In the genomic region with DNA sequence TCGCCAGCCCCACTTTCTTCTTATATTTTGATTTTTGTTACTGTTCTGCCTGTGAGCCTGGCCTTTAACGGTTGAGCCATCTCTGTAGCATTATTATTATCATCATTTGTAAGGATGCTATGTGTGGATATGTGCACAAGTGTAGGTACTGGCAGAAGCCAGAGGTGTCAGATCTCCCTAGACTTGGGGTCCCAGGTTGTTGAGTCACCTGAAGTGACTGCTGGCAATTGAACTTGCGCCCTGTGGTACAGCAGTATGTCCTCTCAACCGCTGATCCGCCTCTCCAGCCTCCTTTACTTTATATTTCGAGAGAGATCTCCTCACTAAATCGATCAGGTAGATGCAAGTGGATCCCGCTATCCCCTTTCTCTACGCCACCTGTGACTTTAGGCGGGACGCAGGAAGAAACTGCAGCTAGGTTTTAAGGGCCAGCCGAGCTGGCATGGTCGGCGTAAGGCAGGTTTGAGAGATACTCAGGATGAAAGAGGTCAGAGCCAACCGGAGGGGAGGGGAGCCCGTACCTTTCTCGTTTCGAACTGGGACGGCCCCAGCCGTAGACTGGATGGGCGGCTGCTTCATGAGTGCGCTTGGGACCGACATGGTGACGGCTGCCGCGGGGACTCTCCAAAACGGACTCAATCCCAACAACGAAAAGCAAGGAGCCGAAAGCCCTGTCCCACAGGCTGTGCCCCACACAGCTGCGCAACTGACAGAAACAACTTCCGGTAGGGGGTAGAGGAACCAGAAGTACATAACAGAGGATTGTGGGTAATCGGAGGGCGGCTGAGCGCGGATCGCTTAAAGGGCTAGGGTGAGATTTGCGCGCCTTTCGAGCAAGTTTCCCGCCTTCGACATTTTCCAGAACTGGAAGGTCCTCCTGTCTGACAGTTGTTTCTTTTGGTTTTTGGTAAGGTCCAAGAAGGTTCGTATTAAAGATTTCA, we compare ENCODE assay signal across 8 mouse cellular contexts. TPM values are rescaled to one million over a fixed set of nuclear protein-coding genes. Genes with fewer than 3 reads are reported as not detected.
A peak's percentile ranks its signal among the peaks of the same experiment; 100 is the strongest.
DNase-seq lines count a peak whose midpoint lies in the region; ATAC-seq and TF ChIP-seq lines count a peak whose summit lies in the region.
"Not testable (repeated sequence)": the region's sequence is repeated elsewhere in the genome, so short reads cannot be mapped to it uniquely, and the experiment has no call there.

A gene (minus strand): TSS at position 724 of the 941 bp plus-strand sequence.
A gene (plus strand): TSS at position 782 of the 941 bp plus-strand sequence.

- H3K4me3 ChIP-seq in gastrocnemius, adult 2 months = peak within 1 kb of the TSS; percentile 77
- peak within 1 kb of the TSS; percentile 93 for H3K4me3 ChIP-seq in megakaryocyte, embryonic 14.5 days (replicated peaks)

- peak; percentile 10; the same call in 1 of the 2 replicates for TF ChIP-seq CTCF in gastrocnemius, adult 2 months (IDR thresholded peaks at IDR 0.05)

- H3K27me3 ChIP-seq in megakaryocyte, embryonic 14.5 days (replicated peaks) = not testable (repeated sequence)

- DNase-seq in ZHBTc4 (ENCODE audit: low read depth, low spot score) = peak; percentile 96
- DNase-seq in gastrocnemius, adult 2 months = peak; percentile 87
- DNase-seq in hindlimb bud, embryonic 11.5 days (ENCODE audit: extremely low spot score, low read depth, low spot score) = peak; percentile 79
- peak; percentile 69 to 77 for DNase-seq in left cerebral cortex, adult 8-10 months (ENCODE audit: low spot score in 2 of 2)
- DNase-seq in right cerebral cortex, postnatal 10 days (ENCODE audit: low spot score in 2 of 2) = peak; percentile 89 to 90
- peak; percentile 72 for DNase-seq in urinary bladder, postnatal 25 days (ENCODE audit: low spot score)

- intact Hi-C loops in gastrocnemius, adult 2 months (cut with DNase I) = not testable (repeated sequence)

- ATAC-seq in common myeloid progenitor, adult 5-6 weeks (replicated peaks; ENCODE audit: low read depth, poor library complexity, severe bottlenecking) = peak; percentile 97

- H3K36me3 ChIP-seq in megakaryocyte, embryonic 14.5 days (replicated peaks; ENCODE audit: low read length) = peaks cover 19% of the 10 kb centered on the region

- H3K4me1 ChIP-seq in megakaryocyte, embryonic 14.5 days = peaks cover 23% of the 10 kb centered on the region

- peak within 1 kb of the TSS; percentile 93 for H3K27ac ChIP-seq in gastrocnemius, adult 2 months

- H3K9me3 ChIP-seq in megakaryocyte, embryonic 14.5 days = not testable (repeated sequence)

RNA-seq across cellular contexts. Expression of the first gene that starts in this region (rescaled TPM):
- total RNA-seq in common myeloid progenitor, adult 5-6 weeks (2017) = 34.0 and 34.7 TPM in 2 replicates
- 10 to 100 TPM; 17.3 to 21.6 TPM for total RNA-seq in gastrocnemius, adult 2 months (2021)
- 10 to 100 TPM; 31.1 to 37.4 (median 33.7) TPM for total RNA-seq in left cerebral cortex, adult 8-10 months (2022)
- 0.52 and 2.2 TPM in 2 replicates for polyA plus RNA-seq in megakaryocyte, embryonic 14.5 days (2012; ENCODE audit: insufficient read depth, low replicate concordance)

RNA-seq across cellular contexts. Expression of the second gene that starts in this region (rescaled TPM):
- total RNA-seq in common myeloid progenitor, adult 5-6 weeks (2017) = 38.6 and 42.9 TPM in 2 replicates
- 1 to 10 TPM; 1.7 to 2.4 TPM for total RNA-seq in gastrocnemius, adult 2 months (2021)
- total RNA-seq in left cerebral cortex, adult 8-10 months (2022) = 1 to 10 TPM; 4.8 to 5.3 (median 4.9) TPM
- polyA plus RNA-seq in megakaryocyte, embryonic 14.5 days (2012; ENCODE audit: insufficient read depth, low replicate concordance) = 0.20 TPM in 1 of 2 replicates, not detected in the other

Comparison
In these comparisons a context has a peak if more than half of its experiments do, and no peak if none do; other contexts are left out.
1. Peak in every context shown above with its lines: DNase-seq, ATAC-seq, H3K4me3 ChIP-seq and H3K27ac ChIP-seq.